Mouse (Mus musculus) hindbrain, embryonic 14.5 days (tissue): Measurements from ENCODE around the gene Ap4s1. TPM values are rescaled to one million over a fixed set of nuclear protein-coding genes. Genes with fewer than 3 reads are reported as not detected.

Experiments used
- ATAC-seq: fragments of 200-750 bp; cut with Nextera tagmentation; 2 replicates; pipeline ENCODE4 v1.8.0; 2017; ENCODE audit warnings: moderate number of reproducible peaks, mild to moderate bottlenecking, moderate TSS enrichment, moderate library complexity; ENCODE audit not compliant: low FRiP score
- DNase-seq: peaks from one replicate; pipeline ENCODE4 v3.0.0-alpha.2; 2015; ENCODE audit warnings: low spot score
- H3K27ac ChIP-seq: fragments of 300-500 bp; sonication (generic); 2 replicates; pipeline ENCODE4 v1.5.1; 2014; ENCODE audit warnings: mild to moderate bottlenecking, moderate library complexity
- H3K27me3 ChIP-seq: fragments of 300-500 bp; sonication (generic); 2 replicates; pipeline ENCODE4 v1.6.1; 2014; ENCODE audit warnings: mild to moderate bottlenecking, low read length, mixed read lengths; ENCODE audit not compliant: control insufficient read depth, insufficient read depth
- H3K36me3 ChIP-seq: fragments of 300-500 bp; sonication (generic); replicated peaks from 2 replicates; pipeline ENCODE4 v1.6.1; 2014; ENCODE audit not compliant: control insufficient read depth, insufficient read depth
- H3K4me1 ChIP-seq: fragments of 300-500 bp; sonication (generic); replicated peaks from 2 replicates; pipeline ENCODE4 v1.6.1; 2014; ENCODE audit warnings: antibody characterized with exemption, low read length, mixed read lengths; ENCODE audit not compliant: control insufficient read depth, insufficient read depth
- H3K4me2 ChIP-seq: fragments of 300-500 bp; sonication (generic); replicated peaks from 2 replicates; pipeline ENCODE4 v1.6.1; 2014; ENCODE audit warnings: mild to moderate bottlenecking, moderate library complexity
- H3K4me3 ChIP-seq: fragments of 300-500 bp; sonication (generic); replicated peaks from 2 replicates; pipeline ENCODE4 v1.5.1; 2014; ENCODE audit warnings: mild to moderate bottlenecking, low read length
- H3K9ac ChIP-seq: fragments of 300-500 bp; sonication (generic); 2 replicates; pipeline ENCODE4 v1.6.1; 2014
- H3K9me3 ChIP-seq: fragments of 300-500 bp; sonication (generic); 2 replicates; pipeline ENCODE4 v1.6.1; 2016; ENCODE audit warnings: low read length; ENCODE audit not compliant: control insufficient read depth
- WGBS: fragments of 180-500 bp; shearing (Covaris S2); extraction: QIAGEN DNeasy Blood & Tissue Kit; methylation state at CpG from one replicate; pipeline ENCODE4 v1.1.7; 2014; 5-methylcytosine and 5-hydroxymethylcytosine counted together
- polyA plus RNA-seq: library from polyadenylated mRNA; unstranded; fragments of >200 nt; fragmentation: Nextera tagmentation; extraction: Ambion mirVana; gene quantifications from 2 replicates; pipeline ENCODE4 v1.2.1, GENCODE M21; 2014

Ap4s1 gene
- polyA plus RNA-seq, 1 experiment from 2014 or later: 60.9 TPM

DNA sequence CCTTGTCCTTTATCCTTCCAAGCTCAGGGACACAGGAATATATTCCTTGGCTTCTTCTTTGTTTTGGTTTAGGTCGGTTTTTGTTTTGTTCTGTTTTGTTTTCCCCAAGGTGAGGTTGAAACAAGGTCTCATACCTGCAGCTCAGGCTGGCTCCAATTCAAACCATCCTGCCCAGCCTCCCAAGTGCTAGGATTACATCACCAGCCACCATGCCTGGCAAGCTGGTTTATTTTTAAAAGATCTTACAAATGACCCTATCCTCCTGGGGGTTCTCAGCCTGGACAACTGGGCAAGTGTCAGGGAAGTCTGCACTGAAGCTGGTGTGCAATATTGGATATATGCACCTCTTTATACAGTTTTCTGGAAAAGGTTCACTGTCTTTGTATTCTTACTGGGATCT is 21.9 kb downstream of the Ap4s1 start:
- H3K36me3 ChIP-seq: no peaks in the 10 kb centered on the region
- H3K4me3 ChIP-seq: no peak overlapping the region
- no peak for DNase-seq
- no peak overlapping the region for H3K4me2 ChIP-seq
- H3K27ac ChIP-seq: no peak overlapping the region
- no peak overlapping the region for H3K9ac ChIP-seq
- no peaks in the 10 kb centered on the region for H3K4me1 ChIP-seq
- no peaks in the 10 kb centered on the region for H3K27me3 ChIP-seq
- 63% methylated on average over 1 of the region's 1 CpGs for WGBS
- 0 out of 2 replicates have a peak, but pooled peaks cover 3% of the 10 kb centered on the region for H3K9me3 ChIP-seq
- ATAC-seq: no peak

- ATAC-seq: no peak
- Histone ChIP-seq H3K27ac (no peak overlapping the region), H3K36me3 (peaks cover 2% of the 10 kb centered on the region; the same call in 1 of the 2 replicates), H3K4me2 (no peak overlapping the region), H3K4me1 (no peaks in the 10 kb centered on the region), H3K9ac (no peak overlapping the region), H3K4me3 (no peak overlapping the region), H3K9me3 (0 out of 2 replicates have a peak, but pooled peaks cover 3% of the 10 kb centered on the region), H3K27me3 (no peaks in the 10 kb centered on the region)
- DNase-seq: no peak
- WGBS: 93% methylated on average over 6 of the region's 6 CpGs
Observed at GRCm38 (mm10) chr12:51718617-51719016, 27.8 kb downstream of the Ap4s1 start.

- WGBS: 98% methylated on average over 8 of the region's 8 CpGs
- Histone ChIP-seq H3K9ac (no peak overlapping the region), H3K27ac (no peak overlapping the region), H3K27me3 (no peaks in the 10 kb centered on the region), H3K36me3 (peaks cover 8% of the 10 kb centered on the region; the same call in 1 of the 2 replicates), H3K4me3 (no peak overlapping the region), H3K4me2 (no peak overlapping the region), H3K4me1 (no peaks in the 10 kb centered on the region), H3K9me3 (0 out of 2 replicates have a peak, but pooled peaks cover 3% of the 10 kb centered on the region)
- DNase-seq: no peak
- no peak for ATAC-seq
Observed at GRCm38 (mm10) chr12:51721836-51722235, 31.0 kb downstream of the Ap4s1 start.

DNA sequence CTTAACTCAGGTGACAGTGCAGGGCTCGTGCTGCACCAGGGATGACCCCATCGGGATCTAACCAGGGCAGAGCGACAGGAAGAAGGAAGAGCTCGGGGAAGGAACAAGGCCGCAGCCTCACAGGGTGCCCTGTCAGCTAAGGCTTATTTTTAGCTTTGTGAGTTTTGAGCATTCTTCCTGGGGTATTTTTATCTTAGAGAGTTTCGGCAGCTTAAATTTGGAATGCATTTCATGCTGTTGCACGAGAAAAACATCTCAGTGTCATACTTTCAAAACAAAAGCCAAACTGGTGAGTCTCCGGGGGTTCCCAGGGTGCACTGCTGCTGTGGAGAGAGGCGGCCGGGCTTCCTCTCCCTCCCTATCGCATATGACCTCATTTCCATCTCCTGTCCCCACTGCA is 38.2 kb downstream of the Ap4s1 start:
- Histone ChIP-seq H3K4me2 (no peak overlapping the region), H3K36me3 (peaks cover 8% of the 10 kb centered on the region; the same call in 1 of the 2 replicates), H3K27me3 (no peaks in the 10 kb centered on the region), H3K27ac (no peak overlapping the region), H3K9me3 (no peaks in the 10 kb centered on the region), H3K4me3 (no peak overlapping the region), H3K9ac (no peak overlapping the region), H3K4me1 (no peaks in the 10 kb centered on the region)
- DNase-seq: no peak
- 79% methylated on average over 11 of the region's 11 CpGs for WGBS
- ATAC-seq: no peak

GRCm38 (mm10) chr12:51729827-51730226 is 39.0 kb downstream of the Ap4s1 start:
- H3K9me3 ChIP-seq: no peaks in the 10 kb centered on the region
- H3K4me2 ChIP-seq: no peak overlapping the region
- H3K9ac ChIP-seq: no peak overlapping the region
- H3K4me3 ChIP-seq: no peak overlapping the region
- H3K27me3 ChIP-seq: no peaks in the 10 kb centered on the region
- H3K27ac ChIP-seq: no peak overlapping the region
- peaks cover 10% of the 10 kb centered on the region; the same call in 1 of the 2 replicates for H3K36me3 ChIP-seq
- DNase-seq: no peak
- ATAC-seq: no peak
- 97% methylated on average over 9 of the region's 9 CpGs for WGBS
- H3K4me1 ChIP-seq: no peaks in the 10 kb centered on the region

DNA sequence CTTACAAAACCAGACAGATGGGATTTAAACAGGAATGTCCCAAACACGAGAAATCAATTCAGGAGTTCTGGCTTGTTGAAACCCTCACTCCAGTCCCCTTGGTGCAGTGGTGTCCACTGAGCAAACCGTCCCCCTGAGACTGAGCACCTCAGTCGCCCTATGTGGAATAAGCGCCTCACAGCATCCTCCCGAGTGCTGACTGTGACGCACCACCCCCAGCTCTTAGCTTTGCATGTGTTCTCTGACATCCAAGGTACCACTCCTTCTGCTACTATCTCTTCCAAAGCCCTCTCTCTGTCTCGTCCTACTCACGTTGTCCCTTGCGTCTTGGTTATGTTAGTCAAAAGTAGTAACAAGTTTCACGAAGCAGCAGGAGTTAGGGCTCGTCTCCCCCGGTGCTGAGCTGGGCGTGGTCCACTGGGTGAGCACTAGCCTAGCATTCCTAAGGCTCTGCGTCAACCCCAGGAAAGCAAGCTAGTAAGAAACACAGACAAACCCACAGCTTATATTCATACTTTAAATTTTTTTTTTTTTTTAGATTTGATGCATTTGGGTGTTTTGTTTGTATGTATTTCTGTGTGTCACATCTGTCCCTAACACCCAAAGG is 43.9 kb downstream of the Ap4s1 start:
- Histone ChIP-seq H3K9me3 (no peaks in the 10 kb centered on the region), H3K4me2 (no peak overlapping the region), H3K36me3 (peaks cover 10% of the 10 kb centered on the region; the same call in 1 of the 2 replicates), H3K4me1 (no peaks in the 10 kb centered on the region), H3K27me3 (no peaks in the 10 kb centered on the region), H3K4me3 (no peak overlapping the region), H3K9ac (no peak overlapping the region), H3K27ac (no peak overlapping the region; the same call in 1 of the 2 replicates)
- ATAC-seq: no peak
- no peak for DNase-seq
- 84% methylated on average over 14 of the region's 14 CpGs for WGBS

DNA sequence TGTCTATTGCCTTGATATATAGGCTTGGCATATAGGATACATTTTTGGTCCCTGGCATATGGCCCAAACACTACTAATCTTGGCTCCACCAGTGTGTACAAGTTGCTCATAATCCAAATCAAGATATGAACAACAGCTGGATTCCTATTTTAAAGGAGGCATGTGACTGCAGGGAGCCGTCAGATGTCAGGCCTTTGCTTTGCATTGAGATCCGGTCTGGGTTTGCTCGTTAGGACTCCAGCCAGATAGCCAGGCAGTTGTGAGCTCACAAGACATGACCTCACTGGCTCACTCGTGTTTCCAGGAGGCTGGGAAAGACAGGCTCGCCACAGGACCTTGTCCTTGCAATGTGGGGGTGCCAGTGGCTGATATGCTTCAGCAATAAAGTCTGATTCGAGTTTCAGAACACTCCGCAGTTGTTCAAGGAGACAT is 45.0 kb downstream of the Ap4s1 start:
- WGBS: 60% methylated on average over 7 of the region's 7 CpGs
- Histone ChIP-seq H3K9ac (no peak overlapping the region), H3K27me3 (no peaks in the 10 kb centered on the region), H3K9me3 (no peaks in the 10 kb centered on the region), H3K36me3 (peaks cover 8% of the 10 kb centered on the region; the same call in 1 of the 2 replicates), H3K4me3 (no peak overlapping the region), H3K27ac (no peak overlapping the region), H3K4me1 (no peaks in the 10 kb centered on the region), H3K4me2 (no peak overlapping the region)
- ATAC-seq (no peak), DNase-seq (no peak)

DNA sequence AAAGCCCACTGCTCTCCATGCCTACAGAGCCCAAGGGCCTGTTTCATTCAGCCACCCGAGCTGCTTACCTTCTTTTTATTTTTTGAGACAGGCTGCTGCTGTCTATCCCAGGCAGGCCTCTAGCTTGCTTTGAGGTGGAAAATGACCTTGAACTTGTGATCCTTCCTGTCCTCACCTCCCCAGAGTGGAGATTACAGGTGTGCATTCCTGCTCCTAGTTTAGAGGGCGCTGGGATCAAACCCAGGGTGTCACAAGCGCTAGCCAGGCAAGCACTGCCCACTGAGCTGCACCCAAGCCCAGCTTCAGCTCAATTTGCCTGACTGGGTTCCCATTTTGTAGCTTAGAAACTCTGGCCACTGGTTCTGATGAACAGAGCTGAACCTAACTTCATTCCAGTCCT is 45.5 kb downstream of the Ap4s1 start:
- 72% methylated on average over 3 of the region's 3 CpGs for WGBS
- ATAC-seq: no peak
- H3K27ac ChIP-seq: no peak overlapping the region

GRCm38 (mm10) chr12:51736807-51737206 is 46.0 kb downstream of the Ap4s1 start:
- DNase-seq (no peak), ATAC-seq (no peak)
- Histone ChIP-seq H3K9me3 (no peaks in the 10 kb centered on the region), H3K36me3 (peaks cover 14% of the 10 kb centered on the region), H3K4me3 (no peak overlapping the region), H3K27me3 (no peaks in the 10 kb centered on the region), H3K9ac (no peak overlapping the region), H3K4me1 (no peaks in the 10 kb centered on the region), H3K27ac (no peak overlapping the region), H3K4me2 (no peak overlapping the region)
- WGBS: 22% methylated on average over 1 of the region's 1 CpGs

More for the DNA sequence above, 45.5 kb downstream of the Ap4s1 start:
- peaks cover 11% of the 10 kb centered on the region; the same call in 1 of the 2 replicates for H3K36me3 ChIP-seq
- H3K9ac ChIP-seq: no peak overlapping the region
- no peak overlapping the region for H3K4me2 ChIP-seq
- H3K9me3 ChIP-seq: no peaks in the 10 kb centered on the region
- no peak overlapping the region for H3K4me3 ChIP-seq
- no peaks in the 10 kb centered on the region for H3K27me3 ChIP-seq
- no peaks in the 10 kb centered on the region for H3K4me1 ChIP-seq
- no peak for DNase-seq
